Mouse (Mus musculus) hindbrain, embryonic 13.5 days (tissue): ENCODE results near the gene Dhx32. TPM values are rescaled to one million over a fixed set of nuclear protein-coding genes. Genes with fewer than 3 reads are reported as not detected.

Source experiments
- ATAC-seq: fragments of 200-750 bp; cut with Nextera tagmentation; 2 replicates; pipeline ENCODE4 v1.8.0; 2017; ENCODE audit warnings: moderate TSS enrichment; ENCODE audit not compliant: low FRiP score
- H3K27ac ChIP-seq: fragments of 300-500 bp; sonication (generic); 2 replicates; pipeline ENCODE4 v1.5.1; 2015; ENCODE audit warnings: inconsistent platforms, mild to moderate bottlenecking, moderate library complexity
- H3K27me3 ChIP-seq: fragments of 300-500 bp; sonication (generic); 2 replicates; pipeline ENCODE4 v1.6.1; 2015; ENCODE audit warnings: mild to moderate bottlenecking, inconsistent platforms
- H3K36me3 ChIP-seq: fragments of 300-500 bp; sonication (generic); 2 replicates; pipeline ENCODE4 v1.6.1; 2015; ENCODE audit warnings: mild to moderate bottlenecking, inconsistent platforms
- H3K4me1 ChIP-seq: fragments of 300-500 bp; sonication (generic); replicated peaks from 2 replicates; pipeline ENCODE4 v1.6.1; 2015; ENCODE audit warnings: inconsistent platforms
- H3K4me2 ChIP-seq: fragments of 300-500 bp; sonication (generic); 2 replicates; pipeline ENCODE4 v1.6.1; 2015; ENCODE audit warnings: inconsistent platforms, mild to moderate bottlenecking, moderate library complexity
- H3K4me3 ChIP-seq: fragments of 300-500 bp; sonication (generic); 2 replicates; pipeline ENCODE4 v1.5.1; 2015; ENCODE audit warnings: mild to moderate bottlenecking, inconsistent platforms
- H3K9ac ChIP-seq: fragments of 300-500 bp; sonication (generic); 2 replicates; pipeline ENCODE4 v1.6.1; 2015; ENCODE audit warnings: mild to moderate bottlenecking, inconsistent platforms
- H3K9me3 ChIP-seq: fragments of 300-500 bp; sonication (generic); 2 replicates; pipeline ENCODE4 v1.6.1; 2016; ENCODE audit warnings: inconsistent platforms
- WGBS: fragments of 180-500 bp; shearing (Covaris S2); methylation state at CpG from one replicate; pipeline ENCODE4 v1.1.7; 2015; 5-methylcytosine and 5-hydroxymethylcytosine counted together
- polyA plus RNA-seq: library from polyadenylated mRNA; unstranded; fragments of >200 nt; fragmentation: Nextera tagmentation; extraction: Ambion mirVana; gene quantifications from 2 replicates; pipeline ENCODE4 v1.2.1, GENCODE M21; 2015

Gene Dhx32
- 31.9 and 33.3 TPM in 2 replicates for polyA plus RNA-seq

DNA sequence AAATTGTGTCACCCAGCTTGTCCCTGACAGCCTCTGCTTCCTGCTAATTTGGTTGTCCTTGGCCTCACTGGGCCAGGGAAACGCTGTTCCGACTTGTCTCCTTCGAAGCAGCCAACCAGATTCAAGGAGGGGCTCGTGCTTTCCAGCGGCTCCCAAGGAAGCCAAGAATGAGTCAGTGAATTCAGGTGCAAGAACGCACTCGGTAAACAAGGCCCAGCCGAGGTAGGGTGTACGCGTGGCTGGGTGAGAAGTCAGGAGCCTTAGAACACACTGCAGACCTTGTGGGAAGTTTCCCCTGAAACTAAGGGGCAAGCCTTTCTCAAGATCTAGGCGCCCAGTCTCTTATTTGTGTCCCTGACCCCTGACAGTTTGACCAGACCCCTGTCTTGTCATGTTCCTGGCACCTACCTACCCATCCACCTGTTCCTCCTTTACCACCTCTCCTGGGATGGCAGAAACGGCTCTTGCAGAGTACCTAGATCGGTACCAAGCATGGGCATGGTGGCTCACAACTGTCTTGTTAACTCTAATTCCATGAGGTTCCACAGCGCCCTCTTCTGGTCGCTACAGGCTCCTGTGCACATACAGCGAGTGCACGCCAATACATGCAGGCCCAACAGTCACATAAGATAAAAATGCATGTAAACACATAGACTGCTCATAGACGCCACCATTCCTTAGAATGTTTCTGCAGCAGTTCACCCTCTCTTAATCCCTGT is at the start of gene Dhx32:
TSS of gene Dhx32 (minus strand) at position 10 of the 719 bp plus-strand sequence.
- Histone ChIP-seq H3K27me3 (0 out of 2 replicates have a peak, but pooled peaks cover 2% of the 10 kb centered on the region), H3K4me1 (0 out of 2 replicates have a peak, but pooled peaks cover 2% of the 10 kb centered on the region), H3K4me2 (no peak within 1 kb of the TSS), H3K4me3 (no peak within 1 kb of the TSS), H3K27ac (no peak within 1 kb of the TSS), H3K36me3 (no peaks in the 10 kb centered on the region), H3K9me3 (no peaks in the 10 kb centered on the region), H3K9ac (no peak within 1 kb of the TSS)
- WGBS: 23% methylated on average over 18 of the region's 18 CpGs
- no peak for ATAC-seq

DNA sequence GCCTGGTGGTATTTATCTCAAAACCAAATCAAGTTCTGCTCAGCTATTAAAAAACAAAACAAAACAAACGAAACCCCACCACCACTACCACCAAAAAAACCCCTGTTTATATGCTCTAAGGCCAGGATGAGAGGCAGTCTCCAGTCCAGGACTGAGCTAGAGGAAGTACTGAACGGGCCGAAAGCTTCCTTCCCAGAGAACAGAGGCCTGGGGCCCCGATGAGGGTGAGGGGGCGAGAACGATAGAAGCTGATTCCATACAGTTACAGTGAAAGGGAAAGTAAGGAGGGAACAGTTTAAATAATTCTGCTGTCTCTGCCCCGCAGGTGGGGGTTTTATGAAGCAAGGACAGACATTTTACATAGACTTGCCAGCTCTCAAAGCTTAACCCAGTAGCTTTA is 47.1 kb upstream of the Dhx32 start:
- H3K27ac ChIP-seq: no peak overlapping the region
- no peaks in the 10 kb centered on the region for H3K36me3 ChIP-seq
- 75% methylated on average over 7 of the region's 7 CpGs for WGBS
- ATAC-seq: no peak
- H3K27me3 ChIP-seq: no peaks in the 10 kb centered on the region
- H3K9me3 ChIP-seq: no peaks in the 10 kb centered on the region
- H3K4me3 ChIP-seq: no peak overlapping the region
- no peaks in the 10 kb centered on the region for H3K4me1 ChIP-seq
- no peak overlapping the region for H3K4me2 ChIP-seq
- no peak overlapping the region for H3K9ac ChIP-seq

DNA sequence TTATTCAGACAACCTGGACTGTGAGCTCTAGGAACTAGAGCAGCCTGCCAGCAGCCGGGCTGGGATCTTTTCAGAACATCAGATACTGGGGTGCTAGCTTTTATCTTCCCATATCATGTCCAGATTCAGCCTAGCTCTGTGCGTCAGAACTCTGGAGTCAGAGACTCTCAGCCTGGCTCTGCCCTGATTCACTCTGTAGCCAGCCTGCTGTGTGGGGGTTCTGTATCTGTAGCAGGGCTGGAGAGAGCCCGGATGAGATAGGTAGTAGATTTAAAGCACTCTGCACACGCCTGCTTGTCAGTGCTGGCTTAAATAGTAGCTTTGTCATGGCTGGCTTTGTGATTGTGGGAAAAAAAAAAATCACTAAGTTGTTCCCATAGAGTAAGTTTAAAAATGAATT is 46.0 kb upstream of the Dhx32 start:
- WGBS: 47% methylated on average over 4 of the region's 4 CpGs
- no peaks in the 10 kb centered on the region for H3K36me3 ChIP-seq

DNA sequence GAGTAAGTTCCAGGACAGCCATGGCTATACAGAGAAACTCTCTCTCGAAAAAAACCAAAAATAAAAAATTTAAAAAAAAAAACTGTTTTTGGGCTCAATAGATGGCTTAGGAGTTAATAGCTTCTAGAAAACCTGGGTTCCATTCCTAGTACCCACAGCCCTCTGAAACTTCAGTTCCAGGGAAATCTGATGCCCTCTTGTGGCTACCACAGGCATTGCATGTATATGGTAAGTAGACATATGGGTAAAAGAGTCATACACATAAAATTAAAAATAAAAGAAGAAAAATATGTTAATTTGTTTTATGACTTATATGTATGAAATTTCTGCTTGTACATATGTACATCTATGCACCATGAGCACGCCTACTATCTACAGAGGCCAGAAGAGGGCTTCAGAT is 42.1 kb upstream of the Dhx32 start:
- H3K9ac ChIP-seq: no peak overlapping the region
- H3K4me1 ChIP-seq: no peaks in the 10 kb centered on the region
- ATAC-seq: no peak
- H3K36me3 ChIP-seq: no peaks in the 10 kb centered on the region
- no peaks in the 10 kb centered on the region for H3K9me3 ChIP-seq
- H3K27me3 ChIP-seq: no peaks in the 10 kb centered on the region
- no peak overlapping the region for H3K27ac ChIP-seq
- H3K4me3 ChIP-seq: no peak overlapping the region
- 98% methylated on average over 2 of the region's 2 CpGs for WGBS
- no peak overlapping the region for H3K4me2 ChIP-seq

More for the DNA sequence above, 46.0 kb upstream of the Dhx32 start:
- Histone ChIP-seq H3K9me3 (no peaks in the 10 kb centered on the region), H3K4me1 (no peaks in the 10 kb centered on the region), H3K4me2 (no peak overlapping the region), H3K27me3 (no peaks in the 10 kb centered on the region), H3K4me3 (no peak overlapping the region), H3K9ac (no peak overlapping the region), H3K27ac (no peak overlapping the region)
- no peak for ATAC-seq

DNA sequence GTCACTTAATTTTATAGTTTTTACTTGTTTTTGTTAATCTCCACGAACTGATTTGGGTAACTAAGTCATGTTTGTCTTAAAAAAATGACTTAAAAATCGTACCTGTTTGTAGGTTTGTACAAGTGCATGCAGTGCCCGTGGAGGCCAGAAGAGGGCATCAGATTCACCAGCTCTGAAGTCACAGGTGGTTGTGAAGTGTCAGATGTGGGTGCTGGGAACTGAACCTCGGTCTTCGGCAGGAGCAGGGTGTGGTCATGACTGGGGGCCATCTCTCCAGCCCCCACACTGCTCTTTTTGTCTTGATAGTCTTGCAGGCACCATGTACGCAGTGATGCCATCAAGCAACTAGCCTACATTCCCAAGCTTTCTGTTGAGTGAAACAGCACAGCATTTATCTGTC is 41.2 kb upstream of the Dhx32 start:
- Histone ChIP-seq H3K27me3 (no peaks in the 10 kb centered on the region), H3K27ac (no peak overlapping the region), H3K4me1 (no peaks in the 10 kb centered on the region), H3K4me3 (no peak overlapping the region), H3K36me3 (no peaks in the 10 kb centered on the region), H3K9ac (no peak overlapping the region), H3K9me3 (no peaks in the 10 kb centered on the region), H3K4me2 (no peak overlapping the region)
- no peak for ATAC-seq
- WGBS: 83% methylated on average over 6 of the region's 6 CpGs

- Histone ChIP-seq H3K4me1 (no peaks in the 10 kb centered on the region), H3K9me3 (no peaks in the 10 kb centered on the region), H3K27me3 (no peaks in the 10 kb centered on the region), H3K36me3 (no peaks in the 10 kb centered on the region), H3K9ac (no peak overlapping the region), H3K4me3 (no peak overlapping the region), H3K4me2 (no peak overlapping the region), H3K27ac (no peak overlapping the region)
- ATAC-seq: no peak
- 63% methylated on average over 4 of the region's 4 CpGs for WGBS
Measured at GRCm38 (mm10) chr7:133813331-133813730, 30.8 kb upstream of the Dhx32 start.

- no peak overlapping the region for H3K4me2 ChIP-seq
- H3K4me3 ChIP-seq: no peak overlapping the region
- no peaks in the 10 kb centered on the region for H3K9me3 ChIP-seq
- no peak overlapping the region for H3K9ac ChIP-seq
- ATAC-seq: no peak
- no peak overlapping the region for H3K27ac ChIP-seq
- 62% methylated on average over 7 of the region's 7 CpGs for WGBS
- no peaks in the 10 kb centered on the region for H3K36me3 ChIP-seq
- no peaks in the 10 kb centered on the region for H3K27me3 ChIP-seq
- H3K4me1 ChIP-seq: no peaks in the 10 kb centered on the region
Measured at GRCm38 (mm10) chr7:133812927-133813326, 30.4 kb upstream of the Dhx32 start.

- 62% methylated on average over 7 of the region's 7 CpGs for WGBS
- H3K27ac ChIP-seq: no peak overlapping the region
- ATAC-seq: no peak
Measured at GRCm38 (mm10) chr7:133805614-133806175, 23.2 kb upstream of the Dhx32 start.

DNA sequence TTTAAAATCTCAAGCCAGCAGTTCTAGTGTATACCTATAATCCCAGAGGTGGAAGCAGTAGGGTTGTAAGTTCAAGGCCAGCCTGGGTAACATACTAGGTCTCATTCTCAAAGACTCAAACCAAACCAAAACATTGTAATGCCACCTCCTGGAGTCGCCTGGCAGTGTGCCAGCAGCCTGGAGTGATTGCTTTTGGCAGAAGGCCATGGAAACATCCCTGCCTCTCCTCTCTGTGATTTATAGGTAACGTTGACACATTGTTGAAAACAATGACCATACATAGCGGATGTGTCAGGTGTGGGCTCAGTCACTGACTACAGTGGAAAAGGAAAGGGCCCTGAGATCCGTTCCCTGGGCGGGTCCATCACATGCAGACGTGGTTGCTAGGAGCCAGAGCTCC is 19.3 kb upstream of the Dhx32 start:
- no peak overlapping the region for H3K4me2 ChIP-seq
- no peaks in the 10 kb centered on the region for H3K9me3 ChIP-seq
- H3K27ac ChIP-seq: no peak overlapping the region
- no peaks in the 10 kb centered on the region for H3K27me3 ChIP-seq
- peaks cover 5% of the 10 kb centered on the region; the same call in 1 of the 2 replicates for H3K4me1 ChIP-seq
- ATAC-seq: no peak
- no peak overlapping the region for H3K4me3 ChIP-seq
- no peak overlapping the region for H3K9ac ChIP-seq
- 53% methylated on average over 6 of the region's 6 CpGs for WGBS
- H3K36me3 ChIP-seq: no peaks in the 10 kb centered on the region

More at GRCm38 (mm10) chr7:133805614-133806175, 23.2 kb upstream of the Dhx32 start:
- Histone ChIP-seq H3K4me3 (no peak overlapping the region), H3K27me3 (no peaks in the 10 kb centered on the region), H3K9me3 (no peaks in the 10 kb centered on the region), H3K36me3 (no peaks in the 10 kb centered on the region), H3K4me2 (no peak overlapping the region), H3K4me1 (peaks cover 5% of the 10 kb centered on the region; the same call in 1 of the 2 replicates), H3K9ac (no peak overlapping the region)

DNA sequence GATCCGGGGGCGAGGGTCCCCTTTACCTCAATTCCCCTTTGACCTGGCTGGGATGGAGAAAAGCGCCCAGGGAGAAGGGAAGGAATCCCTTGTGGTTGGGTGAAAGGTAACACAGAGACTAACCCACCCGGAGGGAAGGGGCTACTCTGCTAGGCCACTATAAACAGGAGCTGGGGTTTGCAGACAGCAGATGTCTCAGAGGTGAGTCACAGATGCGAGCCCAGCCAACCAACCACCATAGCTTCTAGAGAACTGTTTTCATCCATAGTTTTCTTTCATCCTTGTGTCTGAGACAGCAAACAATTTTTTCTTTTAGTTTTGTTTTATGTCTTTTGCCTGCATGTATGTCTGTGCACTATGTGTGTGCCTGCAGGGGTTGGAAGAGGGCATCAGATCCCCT is 17.4 kb upstream of the Dhx32 start:
- no peak for ATAC-seq
- WGBS: 81% methylated on average over 5 of the region's 5 CpGs
- H3K4me3 ChIP-seq: no peak overlapping the region
- H3K27me3 ChIP-seq: no peaks in the 10 kb centered on the region
- H3K9ac ChIP-seq: no peak overlapping the region
- H3K4me2 ChIP-seq: no peak overlapping the region
- no peak overlapping the region for H3K27ac ChIP-seq
- H3K9me3 ChIP-seq: no peaks in the 10 kb centered on the region
- H3K4me1 ChIP-seq: peaks cover 5% of the 10 kb centered on the region; the same call in 1 of the 2 replicates
- no peaks in the 10 kb centered on the region for H3K36me3 ChIP-seq

DNA sequence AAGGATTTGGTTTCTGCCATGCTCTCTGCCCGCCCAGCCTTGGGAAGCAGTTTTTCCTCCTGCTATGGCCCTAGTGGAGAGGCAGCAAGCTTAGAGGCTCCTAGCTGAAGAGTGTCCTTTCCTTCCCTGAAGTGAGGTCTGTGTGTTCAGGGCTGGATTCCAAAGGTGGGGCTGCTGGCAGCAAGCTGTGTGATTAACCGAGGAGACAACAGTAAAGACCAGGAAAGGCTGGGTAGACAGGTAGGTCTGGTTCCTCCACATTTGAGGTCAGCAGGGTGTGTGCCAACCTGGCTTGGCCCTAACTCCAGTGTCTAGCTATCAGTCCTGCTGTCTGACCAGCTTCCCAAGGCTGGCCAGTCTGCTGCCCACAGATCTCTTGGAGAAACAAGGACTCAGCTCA is 12.2 kb upstream of the Dhx32 start:
- H3K27me3 ChIP-seq: no peaks in the 10 kb centered on the region
- no peaks in the 10 kb centered on the region for H3K9me3 ChIP-seq
- no peak overlapping the region for H3K27ac ChIP-seq
- WGBS: 89% methylated on average over 2 of the region's 2 CpGs
- H3K4me3 ChIP-seq: no peak overlapping the region
- H3K4me2 ChIP-seq: no peak overlapping the region
- ATAC-seq: no peak
- no peaks in the 10 kb centered on the region for H3K36me3 ChIP-seq
- H3K9ac ChIP-seq: no peak overlapping the region
- H3K4me1 ChIP-seq: peaks cover 2% of the 10 kb centered on the region; the same call in 1 of the 2 replicates

- Histone ChIP-seq H3K27me3 (no peaks in the 10 kb centered on the region), H3K36me3 (no peaks in the 10 kb centered on the region), H3K9ac (no peak overlapping the region), H3K9me3 (no peaks in the 10 kb centered on the region), H3K27ac (peak overlapping the region; percentile 46), H3K4me2 (no peak overlapping the region), H3K4me1 (peaks cover 2% of the 10 kb centered on the region; the same call in 1 of the 2 replicates), H3K4me3 (no peak overlapping the region)
- no peak for ATAC-seq
- 73% methylated on average over 10 of the region's 10 CpGs for WGBS
Measured at GRCm38 (mm10) chr7:133793248-133794131, 11.0 kb upstream of the Dhx32 start.
